Mouse (Mus musculus) small intestine, adult 2 months (tissue): ENCODE measurements around the gene Uqcrc2.

Source experiments
- CTCF ChIP-seq: fragments of 200-500 bp; IDR thresholded peaks from 2 replicates; pipeline ENCODE4 v1.5.1; 2012; ENCODE audit warnings: low read depth, mild to moderate bottlenecking, control low read depth, inconsistent platforms, low read length, moderate library complexity, mixed read lengths; ENCODE audit not compliant: insufficient replicate concordance, insufficient read length; ENCODE audit errors: extremely low read depth
- POLR2A ChIP-seq: fragments of 200-500 bp; IDR thresholded peaks from 2 replicates; pipeline ENCODE4 v1.6.1; 2012; ENCODE audit warnings: low read depth, mild to moderate bottlenecking, control low read depth, inconsistent platforms, low read length, moderate library complexity

GRCm38 (mm10) chr7:120703888-120704287, 68.9 kb downstream of the Uqcrc2 start:
- TF ChIP-seq CTCF (no peak), POLR2A (no peak)
